Mouse (Mus musculus) olfactory bulb, adult 2 months (tissue): ENCODE data around the gene Snx10.

Source experiments
- CTCF ChIP-seq: fragments of 200-500 bp; IDR thresholded peaks from 2 replicates; pipeline ENCODE4 v1.5.1; 2012; ENCODE audit warnings: low read depth, mild to moderate bottlenecking, low read length, moderate library complexity; ENCODE audit not compliant: insufficient read depth
- POLR2A ChIP-seq: fragments of 200-500 bp; IDR thresholded peaks from 2 replicates; pipeline ENCODE4 v1.6.1; 2012; ENCODE audit warnings: mild to moderate bottlenecking, low read depth, low read length, moderate library complexity; ENCODE audit not compliant: insufficient read depth

GRCm38 (mm10) chr6:51486076-51486710 lies 37.5 kb upstream of the Snx10 start:
- TF ChIP-seq POLR2A, result no peak
- no peak for TF ChIP-seq CTCF
